Mouse (Mus musculus): ENCODE data around the gene Myo15b. TPM values are rescaled to one million over a fixed set of nuclear protein-coding genes. Genes with fewer than 3 reads are reported as not detected.

The Myo15b gene
- polyA plus RNA-seq, 1 experiment = not detected

DNA sequence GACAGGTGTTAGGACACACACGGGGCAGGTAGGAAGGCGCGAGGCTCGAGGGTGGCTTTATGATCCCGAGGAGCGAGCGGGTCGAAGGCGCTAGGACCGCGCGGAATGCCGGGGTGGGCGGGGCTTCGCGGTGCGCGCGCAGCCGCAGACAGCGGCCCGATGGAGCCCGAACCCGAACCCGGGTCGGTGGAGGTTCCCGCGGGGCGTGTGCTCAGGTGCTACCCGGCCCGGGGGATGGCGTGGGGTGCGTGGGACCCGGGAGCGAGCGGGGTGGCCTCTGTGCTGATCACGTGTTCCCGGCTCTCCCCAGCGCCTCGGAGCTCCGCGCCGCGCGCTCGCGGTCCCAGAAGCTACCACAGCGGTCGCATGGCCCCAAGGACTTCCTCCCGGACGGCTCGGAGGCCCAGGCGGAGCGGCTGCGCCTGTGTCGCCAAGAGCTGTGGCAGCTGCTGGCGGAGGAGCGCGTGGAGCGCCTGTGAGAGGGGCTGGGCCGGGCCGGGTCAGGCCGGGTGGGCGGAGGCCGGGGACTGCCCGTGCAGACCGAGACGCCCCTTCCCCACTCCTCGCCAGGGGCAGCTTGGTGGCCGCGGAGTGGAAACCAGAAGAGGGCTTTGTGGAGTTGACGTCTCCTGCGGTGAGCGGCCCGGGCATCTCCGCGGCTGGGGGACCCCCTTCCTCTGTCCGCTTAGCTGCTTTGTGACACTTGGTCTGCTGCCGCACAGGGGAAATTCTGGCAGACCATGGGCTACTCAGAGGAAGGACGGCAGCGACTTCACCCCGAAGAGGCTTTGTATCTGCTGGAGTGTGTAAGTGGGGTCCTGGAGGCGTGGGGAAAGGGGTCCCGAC lies 43.4 kb upstream of the Myo15b start, which contains the start of gene Tsen54:
Gene Tsen54 (plus strand): TSS at position 120 of the 846 bp plus-strand sequence.
- peaks cover 60% of the 10 kb centered on the region for H3K4me1 ChIP-seq (ENCODE audit: control insufficient read depth)
- peaks cover 63% of the 10 kb centered on the region for H3K36me3 ChIP-seq (ENCODE audit: control insufficient read depth)
- no peak for TF ChIP-seq GATA1 (IDR thresholded peaks at IDR 0.05; ENCODE audit: low read length)
- TF ChIP-seq TAL1 (IDR thresholded peaks at IDR 0.05; ENCODE audit: low read length) = no peak
- peaks cover 3% of the 10 kb centered on the region for H3K27me3 ChIP-seq (ENCODE audit: control insufficient read depth)
- H3K4me3 ChIP-seq (replicated peaks) = peak within 1 kb of the TSS; percentile 94
- H3K9me3 ChIP-seq (ENCODE audit: control insufficient read depth, low read length) = no peaks in the 10 kb centered on the region

- Histone ChIP-seq H3K36me3 (ENCODE audit: control insufficient read depth) (peaks cover 63% of the 10 kb centered on the region), H3K27me3 (ENCODE audit: control insufficient read depth) (peaks cover 3% of the 10 kb centered on the region), H3K9me3 (ENCODE audit: control insufficient read depth, low read length) (no peaks in the 10 kb centered on the region), H3K4me3 (replicated peaks) (no peak overlapping the region), H3K4me1 (ENCODE audit: control insufficient read depth) (peaks cover 43% of the 10 kb centered on the region)
- TF ChIP-seq TAL1 (IDR thresholded peaks at IDR 0.05; ENCODE audit: low read length) (no peak), GATA1 (IDR thresholded peaks at IDR 0.05; ENCODE audit: low read length) (no peak)
These were observed 40.9 kb upstream of the Myo15b start for GRCm38 (mm10) chr11:115817331-115817730.

DNA sequence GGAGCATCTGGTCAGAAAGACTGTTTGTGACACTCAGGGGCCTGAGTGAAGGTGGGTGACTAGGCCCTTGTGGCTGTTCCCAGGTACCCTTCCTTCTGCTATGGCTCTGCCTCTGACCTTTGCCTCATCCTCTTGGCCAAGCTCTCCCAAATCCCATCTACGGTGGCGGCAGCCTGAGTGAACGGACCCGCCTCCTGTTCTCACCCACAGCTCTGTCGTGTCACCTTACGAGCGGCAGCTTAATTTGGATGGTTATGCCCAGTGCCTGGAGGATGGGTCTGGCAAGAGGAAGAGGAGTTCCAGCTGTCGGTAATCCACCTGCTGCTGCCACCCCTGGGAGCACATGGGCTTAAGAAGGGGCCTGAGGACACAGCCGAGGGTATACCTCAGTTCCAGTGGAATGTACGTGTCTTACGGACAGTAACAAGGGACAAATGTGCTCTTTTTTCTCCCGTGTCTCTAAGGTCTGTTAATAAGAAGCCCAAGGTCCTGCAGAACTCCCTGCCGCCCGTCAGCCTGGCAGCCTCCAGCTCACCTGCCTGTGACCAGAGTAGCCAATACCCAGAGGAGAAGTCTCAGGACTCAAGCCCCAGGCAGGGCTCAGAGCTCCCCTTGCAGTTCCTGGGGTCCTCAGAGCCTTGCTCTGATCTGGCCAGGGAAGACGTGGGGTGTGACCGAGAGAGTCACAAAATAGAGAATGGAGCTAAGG lies 38.1 kb upstream of the Myo15b start:
- TF ChIP-seq TAL1 (IDR thresholded peaks at IDR 0.05; ENCODE audit: low read length) = no peak
- TF ChIP-seq GATA1 (IDR thresholded peaks at IDR 0.05; ENCODE audit: low read length) = no peak
- Histone ChIP-seq H3K4me1 (ENCODE audit: control insufficient read depth) (peaks cover 44% of the 10 kb centered on the region), H3K9me3 (ENCODE audit: control insufficient read depth, low read length) (no peaks in the 10 kb centered on the region), H3K4me3 (replicated peaks) (no peak overlapping the region), H3K36me3 (ENCODE audit: control insufficient read depth) (peaks cover 68% of the 10 kb centered on the region), H3K27me3 (ENCODE audit: control insufficient read depth) (no peaks in the 10 kb centered on the region)

- Histone ChIP-seq H3K27me3 (ENCODE audit: control insufficient read depth) (no peaks in the 10 kb centered on the region), H3K4me3 (replicated peaks) (no peak overlapping the region), H3K36me3 (ENCODE audit: control insufficient read depth) (peaks cover 63% of the 10 kb centered on the region), H3K4me1 (ENCODE audit: control insufficient read depth) (peaks cover 34% of the 10 kb centered on the region), H3K9me3 (ENCODE audit: control insufficient read depth, low read length) (no peaks in the 10 kb centered on the region)
- TF ChIP-seq TAL1 (IDR thresholded peaks at IDR 0.05; ENCODE audit: low read length) (no peak), GATA1 (IDR thresholded peaks at IDR 0.05; ENCODE audit: low read length) (no peak)
These were observed 37.2 kb upstream of the Myo15b start for GRCm38 (mm10) chr11:115821001-115821400.

GRCm38 (mm10) chr11:115823774-115824740 lies 34.1 kb upstream of the Myo15b start, which contains the start of gene Llgl2:
Gene Llgl2, plus strand, starts transcription at chr11:115824049.
- peaks cover 54% of the 10 kb centered on the region for H3K4me1 ChIP-seq (ENCODE audit: control insufficient read depth)
- peak within 1 kb of the TSS; percentile 71 for H3K4me3 ChIP-seq (replicated peaks)
- no peaks in the 10 kb centered on the region for H3K9me3 ChIP-seq (ENCODE audit: control insufficient read depth, low read length)
- H3K36me3 ChIP-seq (ENCODE audit: control insufficient read depth) = peaks cover 38% of the 10 kb centered on the region
- TF ChIP-seq TAL1 (IDR thresholded peaks at IDR 0.05; ENCODE audit: low read length) = no peak
- H3K27me3 ChIP-seq (ENCODE audit: control insufficient read depth) = no peaks in the 10 kb centered on the region

DNA sequence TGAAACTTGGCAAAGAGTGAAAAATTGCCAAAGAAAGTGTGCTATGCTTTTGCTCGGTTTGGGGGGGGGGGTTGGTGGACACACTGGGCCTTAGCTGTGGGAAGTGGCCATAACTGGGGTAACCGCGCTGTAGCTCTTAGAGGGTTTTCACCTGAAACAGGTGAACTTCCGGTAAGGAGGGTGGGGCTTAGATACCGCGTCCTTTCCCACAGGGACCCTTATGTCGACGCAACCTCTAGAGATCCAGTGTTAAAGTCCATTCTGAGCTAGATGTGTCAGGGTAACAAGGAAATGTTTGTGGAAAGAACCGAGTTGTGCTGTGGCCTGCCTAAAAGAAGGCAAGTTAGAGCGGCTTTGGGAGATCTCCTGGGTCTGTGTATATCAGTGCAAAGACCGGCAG lies 33.4 kb upstream of the Myo15b start:
- Histone ChIP-seq H3K4me3 (replicated peaks) (peak overlapping the region; percentile 71), H3K4me1 (ENCODE audit: control insufficient read depth) (peaks cover 61% of the 10 kb centered on the region), H3K27me3 (ENCODE audit: control insufficient read depth) (no peaks in the 10 kb centered on the region), H3K9me3 (ENCODE audit: control insufficient read depth, low read length) (no peaks in the 10 kb centered on the region), H3K36me3 (ENCODE audit: control insufficient read depth) (peaks cover 34% of the 10 kb centered on the region)
- no peak for TF ChIP-seq TAL1 (IDR thresholded peaks at IDR 0.05; ENCODE audit: low read length)
- no peak for TF ChIP-seq GATA1 (IDR thresholded peaks at IDR 0.05; ENCODE audit: low read length)

GRCm38 (mm10) chr11:115826487-115826886 lies 31.7 kb upstream of the Myo15b start:
- TF ChIP-seq GATA1 (IDR thresholded peaks at IDR 0.05; ENCODE audit: low read length) (no peak), TAL1 (IDR thresholded peaks at IDR 0.05; ENCODE audit: low read length) (no peak)
- peaks cover 19% of the 10 kb centered on the region for H3K36me3 ChIP-seq (ENCODE audit: control insufficient read depth)
- H3K9me3 ChIP-seq (ENCODE audit: control insufficient read depth, low read length) = no peaks in the 10 kb centered on the region
- H3K4me1 ChIP-seq (ENCODE audit: control insufficient read depth) = peaks cover 71% of the 10 kb centered on the region
- no peak overlapping the region for H3K4me3 ChIP-seq (replicated peaks)
- no peaks in the 10 kb centered on the region for H3K27me3 ChIP-seq (ENCODE audit: control insufficient read depth)

DNA sequence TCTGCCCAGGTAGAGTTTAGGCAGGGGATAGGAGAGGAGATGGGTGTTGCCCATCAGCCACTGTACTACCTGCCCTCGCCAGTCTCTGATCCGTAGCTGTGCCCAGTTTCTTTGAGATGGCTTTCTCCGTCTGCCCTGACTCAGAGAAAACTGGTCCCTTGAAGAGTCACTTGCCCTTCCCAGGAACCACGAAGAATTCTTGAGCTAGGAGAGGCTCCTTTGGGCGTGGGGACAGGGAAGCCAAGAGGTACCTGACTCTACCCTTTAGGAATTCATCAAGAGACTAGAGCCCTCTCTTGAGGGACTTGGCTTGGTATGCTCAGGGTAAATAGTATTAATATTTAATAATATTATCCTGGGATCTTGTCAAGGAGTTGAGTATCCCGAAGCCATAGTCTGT lies 30.6 kb upstream of the Myo15b start:
- no peaks in the 10 kb centered on the region for H3K27me3 ChIP-seq (ENCODE audit: control insufficient read depth)
- peaks cover 82% of the 10 kb centered on the region for H3K4me1 ChIP-seq (ENCODE audit: control insufficient read depth)
- TF ChIP-seq GATA1 (IDR thresholded peaks at IDR 0.05; ENCODE audit: low read length) (no peak), TAL1 (IDR thresholded peaks at IDR 0.05; ENCODE audit: low read length) (no peak)

More for the DNA sequence above, 30.6 kb upstream of the Myo15b start:
- H3K4me3 ChIP-seq (replicated peaks) = no peak overlapping the region
- peaks cover 9% of the 10 kb centered on the region for H3K36me3 ChIP-seq (ENCODE audit: control insufficient read depth)
- no peaks in the 10 kb centered on the region for H3K9me3 ChIP-seq (ENCODE audit: control insufficient read depth, low read length)

Data from erythroblast, embryonic 14.5 days (primary cell).